Mouse (Mus musculus) cerebellum, adult 2 months (tissue): Measurements from ENCODE around the gene Trim43b.
"Not testable (repeated sequence)": the region's sequence is repeated elsewhere in the genome, so short reads cannot be mapped to it uniquely, and the experiment has no call there.

Experiments used
- CTCF ChIP-seq: fragments of 200-500 bp; IDR thresholded peaks from 2 replicates; pipeline ENCODE4 v1.5.1; 2011; ENCODE audit warnings: low read depth, mild to moderate bottlenecking, control low read depth, low read length, moderate library complexity, borderline replicate concordance; ENCODE audit not compliant: insufficient read depth
- POLR2A ChIP-seq: fragments of 200-500 bp; IDR thresholded peaks from 2 replicates; pipeline ENCODE4 v1.6.1; 2011; ENCODE audit warnings: low read length, control low read depth, borderline replicate concordance; ENCODE audit not compliant: insufficient read depth

DNA sequence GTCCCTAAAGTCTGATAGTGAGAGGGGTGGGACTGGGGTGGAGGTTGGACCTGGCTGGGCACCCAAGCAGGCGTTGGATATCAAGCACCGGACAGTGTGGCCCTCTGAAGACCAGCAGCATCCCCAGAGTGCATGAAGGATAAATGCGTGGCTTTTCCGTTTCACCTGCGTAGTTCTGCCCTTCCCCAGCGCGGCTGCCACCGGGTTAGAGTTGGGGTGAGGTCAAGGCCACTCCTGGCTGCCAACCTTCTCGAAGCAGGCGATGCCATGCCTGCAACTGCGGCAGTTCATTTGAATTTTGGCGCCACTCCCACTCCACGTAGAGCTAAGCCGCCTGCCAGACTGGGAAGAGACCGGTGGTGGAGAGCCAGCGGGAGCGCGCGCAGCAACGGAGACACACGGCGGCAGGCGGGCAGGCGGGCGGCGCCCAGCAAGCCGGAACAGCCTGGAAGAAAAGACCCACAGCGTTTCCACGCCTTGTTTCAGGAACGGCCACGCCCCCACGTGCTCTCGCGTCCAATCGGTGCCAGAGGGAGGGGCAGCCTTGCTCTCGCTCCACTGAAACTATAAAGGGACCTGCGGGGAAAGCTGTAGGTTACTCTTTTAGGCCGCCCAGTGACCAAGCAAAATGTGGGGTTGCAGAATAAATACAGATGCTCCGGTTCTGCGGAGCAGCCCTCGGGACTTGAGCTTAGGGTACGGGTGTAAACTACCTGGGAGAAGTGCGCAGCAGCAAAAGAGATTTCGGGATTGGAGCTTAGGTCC, 26.1 kb downstream of the Trim43b start:
- not testable (repeated sequence) for TF ChIP-seq CTCF, POLR2A
